Mouse (Mus musculus) testis, adult 2 months (tissue): ENCODE measurements around the gene Mreg. TPM values are rescaled to one million over a fixed set of nuclear protein-coding genes. Genes with fewer than 3 reads are reported as not detected.

ENCODE experiments used
- H3K27ac ChIP-seq: fragments of 200-500 bp; 2 replicates; pipeline ENCODE4 v1.5.1; 2012; ENCODE audit warnings: low read depth, low read length; ENCODE audit not compliant: control insufficient read depth, insufficient read depth
- H3K27me3 ChIP-seq: fragments of 200-500 bp; 2 replicates; pipeline ENCODE4 v1.6.1; 2012; ENCODE audit warnings: mild to moderate bottlenecking, low read length, moderate library complexity; ENCODE audit not compliant: control insufficient read depth, insufficient read depth
- H3K36me3 ChIP-seq: fragments of 200-500 bp; 2 replicates; pipeline ENCODE4 v1.6.1; 2012; ENCODE audit warnings: mild to moderate bottlenecking, low read length; ENCODE audit not compliant: control insufficient read depth, insufficient read depth
- H3K4me1 ChIP-seq: fragments of 200-500 bp; 2 replicates; pipeline ENCODE4 v1.6.1; 2012; ENCODE audit warnings: low read length; ENCODE audit not compliant: control insufficient read depth, insufficient read depth
- H3K4me3 ChIP-seq: fragments of 200-500 bp; 2 replicates; pipeline ENCODE4 v1.5.1; 2012; ENCODE audit warnings: low read depth, mild to moderate bottlenecking, low read length, moderate library complexity, mixed read lengths; ENCODE audit not compliant: control insufficient read depth
- CTCF ChIP-seq: fragments of 200-500 bp; IDR thresholded peaks from 2 replicates; pipeline ENCODE4 v1.5.1; 2012; ENCODE audit warnings: low read depth, mild to moderate bottlenecking, inconsistent platforms, low read length, moderate library complexity; ENCODE audit not compliant: control insufficient read depth, insufficient read depth, insufficient replicate concordance
- POLR2A ChIP-seq: fragments of 200-500 bp; IDR thresholded peaks from 2 replicates; pipeline ENCODE4 v1.6.1; 2012; ENCODE audit warnings: low read depth, mild to moderate bottlenecking, inconsistent platforms, low read length, moderate library complexity; ENCODE audit not compliant: control insufficient read depth
- polyA plus RNA-seq: library from polyadenylated mRNA; depleted of rRNA; stranded (reverse); fragments of >200 nt; gene quantifications from 2 replicates; pipeline ENCODE4 v1.2.3, GENCODE M21; 2012

Gene Mreg
- polyA plus RNA-seq, 1 experiment: 8.1 TPM

GRCm38 (mm10) chr1:72144426-72144825 is 67.7 kb downstream of the Mreg start:
- peaks cover 2% of the 10 kb centered on the region; the same call in 1 of the 2 replicates for H3K4me1 ChIP-seq
- no peak for TF ChIP-seq CTCF
- TF ChIP-seq POLR2A: no peak
- H3K27me3 ChIP-seq: no peaks in the 10 kb centered on the region
- no peak overlapping the region for H3K4me3 ChIP-seq
- no peaks in the 10 kb centered on the region for H3K36me3 ChIP-seq
- no peak overlapping the region for H3K27ac ChIP-seq

GRCm38 (mm10) chr1:72141893-72142480 is 70.1 kb downstream of the Mreg start:
- Histone ChIP-seq H3K4me1 (peaks cover 2% of the 10 kb centered on the region; the same call in 1 of the 2 replicates), H3K36me3 (no peaks in the 10 kb centered on the region), H3K27ac (no peak overlapping the region), H3K4me3 (no peak overlapping the region), H3K27me3 (no peaks in the 10 kb centered on the region)
- no peak for TF ChIP-seq POLR2A
- TF ChIP-seq CTCF: peak; percentile 87; the same call in 1 of the 2 replicates

GRCm38 (mm10) chr1:72136101-72136500 is 76.0 kb downstream of the Mreg start:
- Histone ChIP-seq H3K4me3 (no peak overlapping the region), H3K36me3 (no peaks in the 10 kb centered on the region), H3K27ac (no peak overlapping the region), H3K4me1 (no peaks in the 10 kb centered on the region), H3K27me3 (no peaks in the 10 kb centered on the region)
- TF ChIP-seq POLR2A (no peak), CTCF (no peak)

- H3K36me3 ChIP-seq: no peaks in the 10 kb centered on the region
- no peak for TF ChIP-seq POLR2A
- no peak for TF ChIP-seq CTCF
- no peaks in the 10 kb centered on the region for H3K4me1 ChIP-seq
Measured at GRCm38 (mm10) chr1:72134534-72134933, 77.6 kb downstream of the Mreg start.

GRCm38 (mm10) chr1:72123434-72124297 is 88.4 kb downstream of the Mreg start:
- Histone ChIP-seq H3K27ac (no peak overlapping the region), H3K4me1 (peaks cover 6% of the 10 kb centered on the region), H3K36me3 (no peaks in the 10 kb centered on the region), H3K27me3 (no peaks in the 10 kb centered on the region), H3K4me3 (no peak overlapping the region)
- TF ChIP-seq CTCF (peak; percentile 96), POLR2A (no peak)

More at GRCm38 (mm10) chr1:72134534-72134933, 77.6 kb downstream of the Mreg start:
- Histone ChIP-seq H3K4me3 (no peak overlapping the region), H3K27me3 (no peaks in the 10 kb centered on the region), H3K27ac (no peak overlapping the region)

GRCm38 (mm10) chr1:72121608-72122185 is 90.4 kb downstream of the Mreg start:
- TF ChIP-seq CTCF (no peak), POLR2A (no peak)
- no peaks in the 10 kb centered on the region for H3K36me3 ChIP-seq
- H3K27me3 ChIP-seq: no peaks in the 10 kb centered on the region
- peaks cover 6% of the 10 kb centered on the region for H3K4me1 ChIP-seq
- peak overlapping the region; percentile 13 for H3K4me3 ChIP-seq
- H3K27ac ChIP-seq: no peak overlapping the region

GRCm38 (mm10) chr1:72119981-72120380 is 92.1 kb downstream of the Mreg start:
- Histone ChIP-seq H3K27me3 (no peaks in the 10 kb centered on the region), H3K27ac (no peak overlapping the region), H3K4me1 (peaks cover 6% of the 10 kb centered on the region), H3K36me3 (no peaks in the 10 kb centered on the region), H3K4me3 (no peak overlapping the region)
- TF ChIP-seq CTCF (no peak), POLR2A (no peak)
